Mouse (Mus musculus): ENCODE measurements at regions not wholly inside any gene's neighbourhood (a gene's known extent, or its start where the extent isn't known, plus 50 kb on each side); places are given as distances from the start of the nearest gene placed in this dataset.

GRCm38 (mm10) chr11:85966207-85966606 is 80.0 kb downstream of the Tbx4 start:
- no peak overlapping the region for H3K4me2 ChIP-seq
- H3K4me3 ChIP-seq (replicated peaks): no peak overlapping the region
- H3K9me3 ChIP-seq (replicated peaks): no peaks in the 10 kb centered on the region
- no peak overlapping the region for H3K9ac ChIP-seq (replicated peaks)
- no peak overlapping the region for H3K27ac ChIP-seq (replicated peaks)
- no peaks in the 10 kb centered on the region for H3K36me3 ChIP-seq
- H3K27me3 ChIP-seq (replicated peaks): 0 out of 2 replicates have a peak, but pooled peaks cover 3% of the 10 kb centered on the region
- ATAC-seq (ENCODE audit: low FRiP score): no peak
- WGBS: 82% methylated on average over 5 of the region's 5 CpGs
- H3K4me1 ChIP-seq: no peaks in the 10 kb centered on the region

- ATAC-seq (ENCODE audit: low FRiP score): no peak
- H3K4me3 ChIP-seq (replicated peaks): no peak overlapping the region
- H3K4me2 ChIP-seq: no peak overlapping the region
- no peaks in the 10 kb centered on the region for H3K36me3 ChIP-seq
- no peaks in the 10 kb centered on the region for H3K4me1 ChIP-seq
- no peak overlapping the region for H3K27ac ChIP-seq (replicated peaks)
- peaks cover 12% of the 10 kb centered on the region; the same call in 1 of the 2 replicates for H3K27me3 ChIP-seq (replicated peaks)
- no peaks in the 10 kb centered on the region for H3K9me3 ChIP-seq (replicated peaks)
- 82% methylated on average over 2 of the region's 2 CpGs for WGBS
- H3K9ac ChIP-seq (replicated peaks): no peak overlapping the region
These were observed 84.1 kb downstream of the Tbx4 start for GRCm38 (mm10) chr11:85970287-85970686.

GRCm38 (mm10) chr11:85972385-85972784 is 86.2 kb downstream of the Tbx4 start:
- Histone ChIP-seq H3K27me3 (replicated peaks) (peaks cover 13% of the 10 kb centered on the region; the same call in 1 of the 2 replicates), H3K4me2 (no peak overlapping the region), H3K4me1 (no peaks in the 10 kb centered on the region), H3K36me3 (no peaks in the 10 kb centered on the region), H3K9ac (replicated peaks) (no peak overlapping the region), H3K9me3 (replicated peaks) (no peaks in the 10 kb centered on the region), H3K4me3 (replicated peaks) (no peak overlapping the region), H3K27ac (replicated peaks) (no peak overlapping the region)
- ATAC-seq (ENCODE audit: low FRiP score): no peak
- 22% methylated on average over 7 of the region's 7 CpGs for WGBS

GRCm38 (mm10) chr11:85973736-85974135 is 87.5 kb downstream of the Tbx4 start:
- Histone ChIP-seq H3K4me2 (no peak overlapping the region), H3K4me3 (replicated peaks) (no peak overlapping the region), H3K9ac (replicated peaks) (no peak overlapping the region), H3K27me3 (replicated peaks) (peaks cover 13% of the 10 kb centered on the region; the same call in 1 of the 2 replicates), H3K27ac (replicated peaks) (no peak overlapping the region), H3K9me3 (replicated peaks) (no peaks in the 10 kb centered on the region), H3K4me1 (no peaks in the 10 kb centered on the region), H3K36me3 (no peaks in the 10 kb centered on the region)
- WGBS: 55% methylated on average over 5 of the region's 5 CpGs
- ATAC-seq (ENCODE audit: low FRiP score): no peak

GRCm38 (mm10) chr11:85976693-85977434 is 90.6 kb downstream of the Tbx4 start:
- Histone ChIP-seq H3K4me2 (no peak overlapping the region), H3K27me3 (replicated peaks) (peaks cover 11% of the 10 kb centered on the region; the same call in 1 of the 2 replicates), H3K36me3 (no peaks in the 10 kb centered on the region), H3K27ac (replicated peaks) (no peak overlapping the region), H3K4me1 (no peaks in the 10 kb centered on the region), H3K9me3 (replicated peaks) (no peaks in the 10 kb centered on the region), H3K4me3 (replicated peaks) (no peak overlapping the region), H3K9ac (replicated peaks) (no peak overlapping the region)
- 62% methylated on average over 18 of the region's 18 CpGs for WGBS
- ATAC-seq (ENCODE audit: low FRiP score): no peak

GRCm38 (mm10) chr11:85980388-85980787 is 94.2 kb downstream of the Tbx4 start:
- H3K4me2 ChIP-seq: no peak overlapping the region
- no peaks in the 10 kb centered on the region for H3K4me1 ChIP-seq
- H3K27ac ChIP-seq (replicated peaks): no peak overlapping the region
- peaks cover under 1% of the 10 kb centered on the region; the same call in 1 of the 2 replicates for H3K27me3 ChIP-seq (replicated peaks)
- no peak overlapping the region for H3K9ac ChIP-seq (replicated peaks)
- no peaks in the 10 kb centered on the region for H3K9me3 ChIP-seq (replicated peaks)
- ATAC-seq (ENCODE audit: low FRiP score): no peak
- H3K36me3 ChIP-seq: no peaks in the 10 kb centered on the region
- WGBS: 72% methylated on average over 11 of the region's 11 CpGs
- H3K4me3 ChIP-seq (replicated peaks): no peak overlapping the region

GRCm38 (mm10) chr11:85981561-85981960 is 95.3 kb downstream of the Tbx4 start:
- no peak for ATAC-seq (ENCODE audit: low FRiP score)
- Histone ChIP-seq H3K4me2 (no peak overlapping the region), H3K27ac (replicated peaks) (no peak overlapping the region), H3K4me1 (no peaks in the 10 kb centered on the region), H3K9me3 (replicated peaks) (no peaks in the 10 kb centered on the region), H3K4me3 (replicated peaks) (no peak overlapping the region), H3K27me3 (replicated peaks) (peaks cover 10% of the 10 kb centered on the region), H3K9ac (replicated peaks) (no peak overlapping the region), H3K36me3 (no peaks in the 10 kb centered on the region)
- WGBS: 82% methylated on average over 4 of the region's 4 CpGs

GRCm38 (mm10) chr11:85986338-85986737 is 100.1 kb downstream of the Tbx4 start:
- Histone ChIP-seq H3K27me3 (replicated peaks) (peaks cover 32% of the 10 kb centered on the region), H3K9me3 (replicated peaks) (no peaks in the 10 kb centered on the region), H3K36me3 (no peaks in the 10 kb centered on the region), H3K27ac (replicated peaks) (no peak overlapping the region), H3K4me1 (peaks cover 10% of the 10 kb centered on the region), H3K9ac (replicated peaks) (no peak overlapping the region), H3K4me3 (replicated peaks) (no peak overlapping the region), H3K4me2 (no peak overlapping the region)
- 88% methylated on average over 8 of the region's 8 CpGs for WGBS
- no peak for ATAC-seq (ENCODE audit: low FRiP score)

GRCm38 (mm10) chr11:85987181-85987580 is 101.0 kb downstream of the Tbx4 start:
- H3K27ac ChIP-seq (replicated peaks): no peak overlapping the region
- peaks cover 34% of the 10 kb centered on the region for H3K27me3 ChIP-seq (replicated peaks)
- WGBS: 96% methylated on average over 2 of the region's 2 CpGs
- H3K9me3 ChIP-seq (replicated peaks): no peaks in the 10 kb centered on the region
- H3K4me2 ChIP-seq: no peak overlapping the region
- no peak for ATAC-seq (ENCODE audit: low FRiP score)
- H3K9ac ChIP-seq (replicated peaks): no peak overlapping the region
- no peak overlapping the region for H3K4me3 ChIP-seq (replicated peaks)
- H3K4me1 ChIP-seq: peaks cover 10% of the 10 kb centered on the region
- H3K36me3 ChIP-seq: no peaks in the 10 kb centered on the region

GRCm38 (mm10) chr11:85989536-85989935 is 103.3 kb downstream of the Tbx4 start:
- H3K36me3 ChIP-seq: no peaks in the 10 kb centered on the region
- H3K9me3 ChIP-seq (replicated peaks): no peaks in the 10 kb centered on the region
- H3K4me3 ChIP-seq (replicated peaks): peak overlapping the region; percentile 20
- ATAC-seq (ENCODE audit: low FRiP score): no peak
- WGBS: 2% methylated on average over 10 of the region's 10 CpGs
- peak overlapping the region; percentile 52 for H3K4me2 ChIP-seq
- peaks cover 10% of the 10 kb centered on the region for H3K4me1 ChIP-seq
- H3K27ac ChIP-seq (replicated peaks): no peak overlapping the region
- H3K9ac ChIP-seq (replicated peaks): no peak overlapping the region
- peaks cover 34% of the 10 kb centered on the region for H3K27me3 ChIP-seq (replicated peaks)

GRCm38 (mm10) chr11:85989940-85990493 is 103.8 kb downstream of the Tbx4 start:
- peak overlapping the region; percentile 52 for H3K4me2 ChIP-seq
- H3K9ac ChIP-seq (replicated peaks): no peak overlapping the region
- WGBS: 11% methylated on average over 12 of the region's 12 CpGs
- H3K27ac ChIP-seq (replicated peaks): no peak overlapping the region
- H3K9me3 ChIP-seq (replicated peaks): no peaks in the 10 kb centered on the region
- peak overlapping the region; percentile 20 for H3K4me3 ChIP-seq (replicated peaks)
- peaks cover 34% of the 10 kb centered on the region for H3K27me3 ChIP-seq (replicated peaks)
- no peaks in the 10 kb centered on the region for H3K36me3 ChIP-seq
- ATAC-seq (ENCODE audit: low FRiP score): no peak
- peaks cover 12% of the 10 kb centered on the region for H3K4me1 ChIP-seq
